Mouse (Mus musculus) thymus, postnatal 14 days (tissue): ENCODE results near the gene Men1.
"Not testable (repeated sequence)": the region's sequence is repeated elsewhere in the genome, so short reads cannot be mapped to it uniquely, and the experiment has no call there.

Experiments used
- DNase-seq: peaks from one replicate; pipeline ENCODE4 v3.0.0; 2021

Gene Men1

DNA sequence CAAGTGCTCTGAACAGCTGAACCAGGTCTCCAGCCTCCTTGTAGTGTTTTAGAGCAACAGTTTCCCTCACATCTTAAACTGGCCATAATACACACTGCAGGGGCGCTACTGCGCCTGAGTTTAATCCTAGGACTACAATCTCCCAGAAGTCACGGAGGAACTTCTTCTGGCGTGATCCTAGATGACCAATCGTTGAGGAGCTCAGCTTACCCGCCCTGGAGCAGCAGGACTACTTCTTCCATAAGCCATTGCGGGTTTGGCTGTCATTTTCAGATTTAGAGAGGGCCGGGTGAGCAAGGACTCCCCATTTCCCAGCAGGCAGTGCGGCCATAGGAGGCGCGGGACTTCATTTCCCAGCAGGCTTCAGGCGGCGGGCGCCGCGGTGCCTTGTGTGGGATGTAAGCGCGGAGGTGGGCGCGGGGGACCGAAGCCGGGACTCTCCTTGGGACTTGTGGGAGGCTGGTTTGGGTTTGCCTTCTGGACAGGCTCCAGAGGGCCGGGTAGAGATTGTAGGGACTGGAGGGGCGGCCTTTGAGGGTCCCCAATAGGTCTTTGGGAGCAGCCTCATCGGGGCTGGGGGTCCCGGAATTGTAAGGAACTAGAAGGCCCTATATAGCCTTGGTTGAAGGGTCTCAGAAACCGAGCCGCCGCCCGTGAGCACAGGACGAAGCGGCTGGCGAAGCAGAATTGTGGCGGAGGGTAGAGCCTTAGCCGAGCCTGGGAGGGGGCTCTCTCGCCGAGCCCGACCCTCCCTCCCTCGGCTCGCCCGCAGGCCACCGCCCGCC, at the start of gene Men1:
Gene Men1 (plus strand): TSS at position 307 of the 785 bp plus-strand sequence.
- peak; percentile 92 for DNase-seq

DNA sequence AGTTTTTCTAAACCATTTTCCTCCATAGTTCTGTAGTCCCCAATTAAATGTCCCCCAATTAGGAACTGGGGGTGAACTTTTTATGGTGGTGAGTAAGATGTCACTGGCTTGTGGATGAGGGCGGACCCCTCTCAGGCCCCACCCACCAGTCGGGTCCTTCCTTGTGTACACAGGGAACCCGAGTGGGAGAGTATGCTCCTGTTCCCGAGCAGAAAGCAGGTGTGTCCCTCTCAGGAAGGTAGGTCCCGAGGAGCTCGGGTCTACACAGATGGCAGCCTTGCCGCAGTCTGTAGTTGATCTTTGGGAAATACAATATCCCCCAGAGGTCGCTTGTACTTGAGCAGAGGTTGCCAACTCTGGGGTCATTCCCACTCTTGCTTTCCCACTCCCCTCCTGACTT, 49.6 kb upstream of the Men1 start:
- no peak for DNase-seq

DNA sequence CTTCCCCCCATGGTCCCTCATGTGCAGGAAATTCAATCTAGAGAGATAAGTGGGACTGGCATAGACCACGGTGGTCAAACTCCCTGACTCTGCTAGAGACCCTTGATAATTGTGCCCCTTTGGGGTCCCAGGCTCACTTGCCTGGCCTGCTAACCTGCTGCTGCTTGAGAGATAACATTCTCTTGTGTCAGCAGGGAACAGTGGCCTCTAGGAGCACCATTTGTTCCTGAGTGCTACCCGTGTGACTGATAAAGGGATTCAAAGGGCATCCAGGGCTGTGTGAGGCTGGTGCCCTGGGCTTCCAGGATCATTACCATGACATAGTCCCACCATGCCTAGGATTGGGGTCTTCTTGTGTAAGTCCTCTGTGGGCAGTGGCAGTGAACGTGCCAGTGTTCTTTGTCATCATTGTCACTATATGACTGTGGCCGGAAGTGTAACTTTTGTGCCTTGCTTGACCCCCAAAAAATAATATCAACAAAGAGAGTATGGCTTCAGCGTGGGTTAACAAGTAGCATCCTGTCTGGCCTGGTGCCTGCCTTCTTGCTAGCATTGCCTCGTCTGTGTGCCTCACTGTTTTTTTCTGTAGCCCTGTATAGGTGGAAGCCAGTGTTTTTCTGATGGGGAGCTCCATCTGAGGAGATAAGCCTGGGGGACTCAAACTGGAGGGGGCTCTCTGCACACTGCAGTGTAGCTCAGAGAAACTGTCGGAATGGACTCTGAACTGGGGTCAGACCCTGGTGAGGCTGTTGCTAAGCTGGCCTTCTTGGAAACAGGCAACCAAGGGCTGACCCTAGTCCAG, 48.9 kb upstream of the Men1 start:
- DNase-seq: no peak

DNA sequence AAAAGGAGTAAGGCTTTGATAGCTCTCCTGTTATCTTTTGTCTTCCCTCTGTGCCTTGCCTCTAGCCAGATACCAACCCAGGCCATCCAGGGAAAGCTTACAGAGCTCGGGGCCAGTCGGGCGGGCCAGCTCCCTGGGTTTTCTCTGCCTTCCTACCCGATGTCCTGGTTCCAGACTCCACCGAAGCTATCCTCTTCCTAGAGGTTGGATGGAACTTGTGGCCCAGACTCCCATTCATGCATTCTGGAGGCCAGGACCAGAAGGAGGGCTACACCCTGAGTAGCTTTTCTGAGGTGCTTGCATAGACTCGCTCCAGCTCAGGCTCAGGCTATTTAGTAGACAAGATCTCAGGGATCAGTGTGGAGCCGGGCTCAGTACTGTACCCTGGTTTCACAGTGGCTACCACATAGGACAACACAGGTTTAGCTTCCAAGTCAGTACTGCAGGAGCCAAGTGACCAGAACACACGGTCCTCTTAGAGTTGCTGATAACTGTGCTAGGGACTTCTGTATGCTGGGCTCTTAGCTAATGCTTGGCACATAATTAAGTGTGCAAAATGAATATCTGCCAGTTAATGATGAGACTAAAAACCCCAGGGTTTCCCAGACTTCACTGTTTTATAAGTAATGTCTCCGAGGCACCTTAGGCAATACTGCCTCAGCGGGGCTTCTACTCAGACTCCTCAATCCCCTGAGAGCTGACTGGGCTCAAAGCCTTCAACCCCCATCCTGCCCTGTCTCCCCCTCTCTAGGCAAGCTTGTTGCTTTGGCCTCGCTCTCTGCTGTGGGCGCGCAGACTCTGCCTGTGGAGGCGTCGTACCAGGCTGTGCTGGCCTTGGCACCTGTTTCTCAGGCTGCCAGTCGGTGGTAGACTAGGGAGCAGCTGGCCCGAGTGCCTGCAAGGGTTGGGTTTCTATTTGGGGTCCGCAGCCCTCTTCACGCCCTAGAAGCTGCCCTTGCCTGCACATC, 48.1 kb upstream of the Men1 start:
- peak; percentile 25 for DNase-seq

DNA sequence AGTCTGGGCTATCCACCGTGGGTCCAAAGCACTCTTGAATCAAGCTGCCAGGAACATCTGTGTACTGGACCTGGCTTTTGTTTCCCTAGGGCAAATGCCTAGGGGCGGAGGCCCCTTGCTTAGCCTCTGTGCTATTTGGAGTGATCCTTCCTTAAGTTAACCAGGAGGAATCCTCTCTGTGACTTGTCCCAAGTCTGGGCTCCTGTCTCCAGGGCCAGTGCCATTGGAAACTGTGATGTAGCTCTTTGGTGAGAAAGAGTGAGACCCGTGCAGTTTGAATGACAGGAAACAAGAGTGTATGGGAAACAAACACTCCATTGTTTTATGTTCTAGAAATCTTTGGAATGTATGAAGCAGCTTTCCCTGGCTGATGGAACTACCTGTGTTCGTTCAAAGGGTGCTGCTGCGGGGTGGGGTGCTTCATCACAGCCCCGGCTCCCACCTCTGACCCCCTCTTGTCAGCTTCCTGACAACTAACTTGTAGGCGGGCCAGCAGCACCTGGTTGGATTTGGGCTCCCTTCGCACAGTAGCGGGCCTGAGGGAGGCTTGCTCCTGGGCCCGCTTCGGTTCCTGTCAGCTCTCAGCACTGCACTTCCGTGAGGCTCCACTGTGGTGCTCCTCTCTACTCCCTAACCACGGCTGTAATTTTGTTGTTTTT, 46.4 kb upstream of the Men1 start:
- no peak for DNase-seq

DNA sequence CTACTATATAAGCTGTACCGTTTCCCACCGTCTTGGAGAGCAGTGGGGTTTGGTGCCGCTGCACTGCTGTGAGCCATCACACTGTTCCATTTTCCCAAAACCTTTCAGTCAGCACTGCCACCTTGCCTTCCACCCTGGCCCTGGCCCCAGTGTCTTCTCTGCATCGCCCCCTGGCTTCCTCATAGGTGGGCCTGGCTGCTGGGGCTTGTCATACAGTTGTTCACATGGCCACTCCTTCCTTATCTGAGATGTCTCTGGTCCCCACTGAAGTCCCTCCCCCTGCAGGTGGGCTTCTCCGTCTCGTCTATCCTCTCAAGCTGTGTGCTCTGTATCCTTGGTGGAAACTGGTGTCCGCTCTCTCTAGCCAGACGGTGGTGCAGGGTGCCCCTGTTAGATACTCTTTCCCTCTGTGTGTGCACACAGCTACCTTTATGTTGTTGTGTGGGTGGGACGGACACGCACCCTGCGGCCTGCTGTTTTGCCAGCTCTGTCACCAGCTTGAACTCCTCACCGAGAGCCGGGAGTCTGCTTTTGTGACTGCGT, 45.0 kb upstream of the Men1 start:
- no peak for DNase-seq

DNA sequence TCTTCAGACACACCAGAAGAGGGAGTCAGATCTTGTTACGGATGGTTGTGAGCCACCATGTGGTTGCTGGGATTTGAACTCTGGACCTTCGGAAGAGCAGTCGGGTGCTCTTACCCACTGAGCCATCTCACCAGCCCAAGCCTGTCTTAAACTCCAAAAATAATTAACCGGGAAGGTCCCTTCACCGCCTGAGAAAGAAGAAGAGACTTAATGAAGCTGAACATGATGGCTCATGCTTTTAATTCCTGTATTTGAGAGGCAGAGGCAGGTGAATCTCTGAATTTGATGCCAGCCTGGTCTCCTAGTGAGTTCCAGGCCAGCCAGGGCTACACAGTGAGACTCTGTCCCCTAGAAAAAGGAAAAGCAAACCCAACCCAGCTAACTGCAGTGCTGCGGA, 44.1 kb upstream of the Men1 start:
- not testable (repeated sequence) for DNase-seq

DNA sequence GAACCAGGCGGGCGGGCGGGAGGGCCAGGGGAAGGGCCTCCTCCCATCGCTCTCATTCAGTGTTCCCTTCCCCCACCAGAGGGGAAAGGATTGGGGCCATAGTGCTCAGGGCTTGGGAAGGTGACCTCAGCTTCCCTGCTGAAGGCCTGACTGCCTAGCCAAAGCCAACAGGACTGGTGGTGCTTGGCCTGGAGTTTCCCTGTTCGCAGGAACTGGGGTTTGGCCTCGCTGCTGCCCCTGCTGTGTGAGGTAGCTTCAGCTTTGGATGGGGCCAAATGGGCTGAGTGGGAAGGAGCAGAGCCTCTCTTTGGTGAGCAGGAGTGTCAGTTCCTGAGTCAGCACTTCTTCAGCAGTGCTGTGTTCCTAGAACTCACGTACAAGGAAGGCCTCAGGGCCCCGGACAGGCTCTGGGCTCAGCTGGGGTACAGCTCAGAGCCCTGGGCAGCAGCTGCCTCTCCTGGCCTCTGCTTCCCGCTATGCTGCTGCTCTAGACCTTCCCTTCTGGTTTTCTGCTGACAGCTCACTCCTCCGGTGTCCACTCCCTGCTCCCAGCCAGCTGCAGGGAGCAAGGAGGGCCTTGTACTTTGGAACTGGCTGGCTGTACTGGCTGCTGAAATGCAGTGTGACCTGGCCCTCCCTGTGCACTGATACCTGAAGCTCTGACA, 43.5 kb upstream of the Men1 start:
- DNase-seq: no peak

DNA sequence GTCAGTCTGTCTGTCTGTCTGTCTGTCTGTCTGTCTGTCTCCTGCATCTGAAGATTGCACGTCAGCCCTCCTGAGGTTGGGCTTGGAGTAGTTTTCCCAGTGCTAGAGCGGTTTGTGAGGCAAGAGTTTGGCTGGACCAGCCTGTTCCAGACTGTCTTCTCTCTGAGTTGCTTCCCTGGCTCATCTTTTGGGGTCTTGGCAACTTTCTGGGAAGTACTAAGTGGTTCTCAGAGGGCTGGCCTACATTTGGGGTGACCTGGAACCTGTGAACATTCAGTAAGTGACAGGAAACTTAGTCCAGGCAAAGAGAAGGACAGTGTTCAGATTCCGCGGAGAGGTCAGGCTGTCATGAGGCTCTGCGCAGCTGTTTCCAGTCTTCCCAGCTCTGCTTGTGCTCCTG, 42.5 kb upstream of the Men1 start:
- DNase-seq: no peak

DNA sequence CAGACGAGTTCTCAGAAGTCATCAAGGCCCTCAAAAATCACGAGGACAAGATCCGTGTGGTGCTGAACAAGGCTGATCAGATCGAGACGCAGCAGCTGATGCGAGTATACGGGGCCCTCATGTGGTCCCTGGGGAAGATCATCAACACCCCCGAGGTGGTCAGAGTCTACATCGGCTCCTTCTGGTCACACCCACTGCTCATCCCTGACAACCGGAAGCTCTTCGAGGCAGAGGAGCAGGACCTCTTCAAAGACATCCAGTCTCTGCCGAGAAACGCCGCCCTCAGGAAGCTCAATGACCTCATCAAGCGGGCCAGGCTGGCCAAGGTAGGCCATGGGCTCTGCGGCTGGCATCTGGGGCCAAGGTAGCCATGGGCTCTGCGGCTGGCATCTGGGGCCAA, 40.5 kb upstream of the Men1 start:
- no peak for DNase-seq

DNA sequence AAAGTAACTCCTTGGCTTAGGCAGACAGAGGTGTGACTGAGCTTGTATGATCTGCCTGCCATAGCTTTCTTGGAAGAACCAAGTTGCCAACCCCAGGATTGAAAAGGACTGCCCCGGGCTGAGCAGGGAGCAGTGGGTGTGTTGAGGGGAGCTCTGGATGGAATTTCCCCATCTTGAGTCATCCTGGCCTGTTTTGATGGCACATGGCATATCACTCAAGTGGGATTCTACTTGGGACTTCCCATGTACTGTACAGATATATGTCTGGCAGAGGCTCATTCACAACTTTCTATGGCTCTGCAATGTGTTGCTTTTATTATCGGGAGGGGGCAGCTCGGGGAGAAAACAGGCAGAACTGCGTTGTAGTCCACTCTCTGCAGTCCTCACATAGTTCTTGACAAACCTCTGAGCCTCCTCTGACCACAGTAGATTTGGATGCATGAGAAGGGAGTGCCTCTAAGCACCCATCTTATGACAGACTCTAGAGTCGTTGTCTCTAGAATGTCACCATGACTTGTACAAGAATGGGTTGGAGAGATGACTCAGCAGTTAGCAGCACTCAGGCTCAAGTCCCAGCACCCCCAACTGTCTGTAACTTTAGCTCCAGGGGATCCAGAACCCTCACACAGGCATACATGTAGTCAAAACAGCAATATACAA, 38.1 kb upstream of the Men1 start:
- no peak for DNase-seq

DNA sequence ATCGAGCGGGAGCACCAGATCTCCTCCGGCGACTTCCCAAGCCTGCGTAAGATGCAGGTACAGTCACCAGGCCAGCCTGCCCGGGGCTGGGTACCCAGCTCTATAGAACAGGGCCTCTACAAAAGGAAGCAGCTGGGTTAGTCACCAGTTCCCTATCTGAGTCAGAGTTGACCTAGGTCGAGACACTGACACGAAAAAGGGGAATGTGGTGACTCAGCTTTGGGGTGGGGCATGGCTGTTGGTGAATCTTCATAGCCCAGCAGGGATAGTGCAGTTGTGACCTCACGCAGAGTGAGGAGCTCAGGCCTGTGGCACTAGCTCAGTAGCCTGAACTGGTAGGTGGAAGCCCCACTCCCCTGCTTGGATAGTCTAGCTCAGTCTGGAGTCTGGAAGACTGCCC, 37.1 kb upstream of the Men1 start:
- DNase-seq: no peak

DNA sequence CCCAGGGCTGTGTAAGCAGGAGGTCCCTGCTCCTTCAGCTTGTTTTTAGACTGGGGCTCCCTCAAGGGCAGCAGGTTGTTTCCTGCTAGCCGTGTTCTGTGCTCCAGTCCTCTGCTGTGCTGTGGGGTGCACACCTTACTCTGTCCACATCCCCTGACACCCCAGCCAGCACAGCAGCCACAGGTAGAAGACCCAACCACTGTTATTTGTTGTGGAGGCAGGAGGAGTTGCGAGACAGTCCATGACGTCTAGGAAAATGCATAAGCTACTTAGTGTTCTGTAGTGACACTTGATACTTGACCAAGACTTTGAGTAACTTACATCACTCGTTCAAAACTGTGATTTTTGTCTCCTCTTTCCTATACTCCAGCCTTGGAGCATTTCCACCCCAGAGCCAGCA, 35.8 kb upstream of the Men1 start:
- DNase-seq: no peak

DNA sequence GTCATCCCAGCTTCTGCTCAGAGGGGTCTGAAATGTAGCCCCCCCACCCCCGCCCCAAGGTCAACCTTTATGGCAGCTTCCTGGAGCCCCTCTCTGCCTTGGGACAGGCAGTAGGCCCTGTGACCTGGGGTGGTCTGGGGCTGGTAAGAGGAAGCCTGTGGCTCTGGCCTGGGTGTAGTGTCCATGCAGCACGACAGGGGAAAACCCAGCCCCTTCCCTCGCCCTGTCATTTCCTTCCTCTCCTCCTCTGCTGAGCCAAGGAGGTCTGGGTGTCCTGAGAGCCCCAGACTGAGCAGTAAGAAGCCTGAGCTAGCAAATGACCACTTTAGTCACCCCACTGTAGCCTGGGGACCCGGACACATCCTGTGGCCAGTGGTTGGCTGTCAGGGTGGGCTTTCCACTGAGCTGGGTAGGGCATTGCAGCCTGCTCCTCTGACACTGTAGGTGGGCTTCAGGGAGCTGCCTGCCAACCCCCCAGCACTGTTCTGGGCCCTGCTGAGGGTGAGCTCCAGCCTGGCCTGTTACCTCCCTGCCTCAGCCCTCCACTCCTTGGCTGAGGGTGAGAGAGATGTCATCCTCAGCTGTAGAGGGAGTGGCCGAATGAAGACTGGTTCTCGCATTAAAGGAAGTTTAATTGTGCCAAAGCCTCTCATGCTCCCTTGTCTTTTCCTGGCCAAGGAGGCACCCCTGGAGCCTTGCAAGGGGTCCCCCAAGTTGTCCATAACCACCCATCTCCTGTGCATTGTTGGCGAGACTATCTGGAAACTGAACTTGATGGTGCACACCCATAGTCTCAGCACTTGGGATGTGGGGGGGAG, 35.1 kb upstream of the Men1 start:
- no peak for DNase-seq

DNA sequence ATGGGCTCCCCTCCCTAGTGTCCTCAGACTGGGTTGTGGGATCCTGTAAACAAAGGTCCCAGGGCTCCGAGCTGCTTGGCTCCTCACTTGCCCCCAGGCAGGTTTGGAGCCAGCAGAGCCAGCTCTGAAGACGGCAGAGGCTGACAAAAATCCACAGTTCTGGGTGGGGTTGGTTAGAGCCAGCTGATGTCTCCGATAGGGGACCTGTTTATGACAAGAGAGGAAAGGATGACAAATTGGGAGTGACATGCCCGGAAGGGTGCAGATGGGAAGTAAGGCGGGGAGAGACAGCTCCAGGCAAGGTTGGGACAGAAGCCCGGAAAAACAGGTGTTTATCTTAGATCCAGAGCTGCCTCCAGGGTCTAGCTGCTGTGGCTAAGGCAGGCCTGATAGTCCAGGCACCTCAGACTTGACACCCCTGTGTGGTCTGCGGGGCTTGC, 34.4 kb upstream of the Men1 start:
- DNase-seq: no peak

DNA sequence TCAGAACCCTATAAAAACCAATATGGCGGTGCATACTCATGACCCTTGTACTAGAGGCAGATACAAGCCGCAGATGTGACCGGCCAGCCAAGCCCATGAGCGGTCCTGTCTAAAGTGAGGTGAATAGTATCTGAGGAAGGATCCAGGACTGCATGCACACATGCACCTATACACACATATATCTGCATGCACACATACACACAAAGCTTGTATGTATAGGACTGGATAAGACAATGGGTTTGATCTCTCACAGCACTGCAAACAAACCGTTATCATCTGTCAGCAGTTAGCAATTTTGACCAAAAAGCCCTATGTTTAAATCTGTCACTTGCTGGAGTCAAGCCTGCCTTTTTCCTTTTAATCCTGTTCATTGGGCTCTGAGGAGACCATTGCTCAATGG, 32.7 kb upstream of the Men1 start:
- no peak for DNase-seq

DNA sequence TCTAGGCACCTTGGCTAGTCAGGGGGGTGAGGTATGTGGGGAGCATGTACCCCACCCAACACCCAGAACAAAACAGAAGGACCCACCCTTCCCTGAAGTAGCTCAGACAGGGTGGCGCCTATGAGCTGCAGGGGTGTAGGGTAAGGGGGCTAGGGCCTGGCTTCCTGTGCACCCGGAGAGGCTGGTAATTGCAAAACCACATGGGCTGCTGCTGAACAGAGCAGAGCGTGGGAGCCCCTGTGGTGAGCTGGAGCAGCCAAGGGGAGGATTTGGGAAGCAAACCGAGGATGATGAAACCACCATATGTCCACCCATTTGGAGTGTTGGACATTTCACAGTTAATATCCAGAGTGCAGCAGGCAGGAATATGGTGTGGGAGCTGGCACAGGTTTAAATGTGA, 32.3 kb upstream of the Men1 start:
- DNase-seq: peak; percentile 59

DNA sequence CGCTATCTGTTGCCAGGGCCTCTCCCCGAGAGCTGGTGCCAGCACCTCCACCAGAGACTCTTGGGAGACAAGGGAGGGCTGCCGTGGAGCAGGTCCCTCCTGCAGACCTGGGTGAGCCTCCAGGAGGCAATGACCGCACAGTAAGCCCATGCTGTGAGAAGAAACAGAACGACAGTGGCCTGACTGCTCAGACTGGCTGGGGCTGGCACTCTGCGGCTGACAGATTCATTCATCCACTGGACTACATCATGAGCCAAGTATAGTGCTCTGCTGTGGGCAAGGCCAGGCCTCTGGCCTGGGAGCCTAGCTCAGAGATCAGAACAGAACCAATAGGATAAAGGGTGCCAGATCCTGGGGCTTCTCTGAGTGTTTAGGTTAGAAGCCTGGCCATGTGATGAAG, 30.9 kb upstream of the Men1 start:
- no peak for DNase-seq

DNA sequence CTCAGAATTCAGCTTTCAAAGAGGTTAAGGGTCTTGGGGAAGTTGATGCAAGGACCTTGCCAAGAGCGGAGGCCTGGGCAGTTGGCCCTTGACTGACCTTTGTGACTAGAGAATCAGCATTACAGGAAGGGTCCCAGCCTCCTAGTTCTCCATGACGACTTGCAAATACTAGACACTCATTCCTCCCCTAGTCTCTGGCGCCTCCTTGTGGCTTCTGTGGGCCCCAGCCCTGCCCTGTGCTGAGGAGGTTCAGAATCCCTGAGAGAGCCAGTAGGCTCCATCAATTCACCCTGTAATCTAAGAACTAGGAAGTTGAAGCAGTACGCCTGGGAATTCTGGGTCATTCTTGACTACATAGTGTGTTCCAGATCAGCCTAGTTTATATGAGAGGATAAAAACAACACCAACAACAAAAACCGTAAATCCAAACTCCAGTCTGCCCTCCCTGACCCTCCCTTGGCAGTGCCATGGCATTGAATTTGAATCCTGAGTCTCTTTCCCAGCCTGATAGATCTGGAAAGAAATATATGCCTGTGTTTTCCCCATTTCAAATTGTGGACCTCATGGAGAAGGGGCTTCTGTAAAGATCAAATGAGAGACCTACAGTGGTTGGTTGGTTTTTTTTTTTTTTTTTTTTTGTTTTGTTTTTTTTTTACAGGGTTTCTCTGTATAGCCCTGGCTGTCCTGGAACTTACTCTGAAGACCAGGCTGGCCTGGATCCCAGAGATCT, 29.8 kb upstream of the Men1 start:
- peak; percentile 92 for DNase-seq
